Mouse (Mus musculus) 3134 (cell line): ENCODE data around the gene Stat3.

Experiments used
- DNase-seq: peaks from one replicate; pipeline ENCODE4 v3.0.0-alpha.2; 2011; ENCODE audit warnings: low spot score; ENCODE audit not compliant: insufficient read length; ENCODE audit errors: extremely low read depth

Gene Stat3

GRCm38 (mm10) chr11:100927386-100927785 lies 12.0 kb downstream of the Stat3 start:
- DNase-seq, result no peak

GRCm38 (mm10) chr11:100924386-100924919 lies 14.9 kb downstream of the Stat3 start:
- no peak for DNase-seq

- no peak for DNase-seq
Measured at GRCm38 (mm10) chr11:100920887-100921624, 18.3 kb downstream of the Stat3 start.

GRCm38 (mm10) chr11:100918007-100918406 lies 21.3 kb downstream of the Stat3 start:
- no peak for DNase-seq

GRCm38 (mm10) chr11:100916432-100916971 lies 22.8 kb downstream of the Stat3 start:
- no peak for DNase-seq

- DNase-seq, result no peak
Measured at GRCm38 (mm10) chr11:100915063-100915462, 24.3 kb downstream of the Stat3 start.

- no peak for DNase-seq
Measured at GRCm38 (mm10) chr11:100914415-100914814, 24.9 kb downstream of the Stat3 start.

GRCm38 (mm10) chr11:100912401-100913155 lies 26.8 kb downstream of the Stat3 start:
- no peak for DNase-seq

GRCm38 (mm10) chr11:100908567-100908966 lies 30.8 kb downstream of the Stat3 start:
- no peak for DNase-seq

- DNase-seq, result no peak
Measured at GRCm38 (mm10) chr11:100908112-100908511, 31.2 kb downstream of the Stat3 start.

GRCm38 (mm10) chr11:100906885-100907284 lies 32.5 kb downstream of the Stat3 start:
- no peak for DNase-seq

- no peak for DNase-seq
Measured at GRCm38 (mm10) chr11:100905929-100906328, 33.4 kb downstream of the Stat3 start.

- DNase-seq, result no peak
Measured at GRCm38 (mm10) chr11:100904580-100905351, 34.6 kb downstream of the Stat3 start.

GRCm38 (mm10) chr11:100898441-100899199 lies 40.7 kb downstream of the Stat3 start:
- no peak for DNase-seq

- DNase-seq, result no peak
Measured at GRCm38 (mm10) chr11:100897294-100898231, 41.8 kb downstream of the Stat3 start.

- no peak for DNase-seq
Measured at GRCm38 (mm10) chr11:100896078-100896477, 43.3 kb downstream of the Stat3 start.

GRCm38 (mm10) chr11:100894146-100894918 lies 45.0 kb downstream of the Stat3 start:
- DNase-seq, result no peak

GRCm38 (mm10) chr11:100893482-100893881 lies 45.9 kb downstream of the Stat3 start:
- DNase-seq, result peak; percentile 74
